20 mouse cellular contexts compared by ENCODE assay signal in genomic region chr13:102326003-102326402, GRCm38 (mm10).
DNase-seq lines count a peak whose midpoint lies in the region; ATAC-seq lines count a peak whose summit lies in the region.
"Had no signal": no experiment of that assay in that cellular context is flagged by ENCODE, and none has a peak within 500 bp of the region (broad histone marks: within the 10 kb centered on the region; RNA-seq: fewer than 3 reads in every experiment).

No protein-coding gene starts in this region.

- H3K27me3 ChIP-seq in liver, embryonic 11.5 days (replicated peaks; ENCODE audit: control insufficient read depth, insufficient read depth, low read length): no peaks in the 10 kb centered on the region
- H3K27me3 ChIP-seq in liver, embryonic 15.5 days: no peaks in the 10 kb centered on the region
- H3K27me3 ChIP-seq: embryonic facial prominence, embryonic 15.5 days; hindbrain, embryonic 12.5 days had no signal

- H3K9ac ChIP-seq in liver, embryonic 11.5 days (ENCODE audit: low read depth, low read length): no peak overlapping the region
- no peak overlapping the region for H3K9ac ChIP-seq in liver, embryonic 15.5 days
- H3K9ac ChIP-seq: embryonic facial prominence, embryonic 15.5 days; hindbrain, embryonic 12.5 days had no signal

- H3K36me3 ChIP-seq in liver, embryonic 11.5 days (ENCODE audit: control insufficient read depth, insufficient read depth, low read length): no peaks in the 10 kb centered on the region
- H3K36me3 ChIP-seq in liver, embryonic 15.5 days (replicated peaks): no peaks in the 10 kb centered on the region
- H3K36me3 ChIP-seq: embryonic facial prominence, embryonic 15.5 days; hindbrain, embryonic 12.5 days had no signal

- no peaks in the 10 kb centered on the region for H3K9me3 ChIP-seq in liver, embryonic 11.5 days (ENCODE audit: control insufficient read depth, low read length)
- no peaks in the 10 kb centered on the region for H3K9me3 ChIP-seq in liver, embryonic 15.5 days (replicated peaks)
- H3K9me3 ChIP-seq: embryonic facial prominence, embryonic 15.5 days; hindbrain, embryonic 12.5 days had no signal

- WGBS in liver, embryonic 11.5 days: 40% methylated on average over 2 of the region's 2 CpGs
- 26% methylated on average over 2 of the region's 2 CpGs for WGBS in liver, embryonic 15.5 days (ENCODE audit: insufficient replicate concordance)

- H3K4me3 ChIP-seq in liver, embryonic 11.5 days (ENCODE audit: low read depth, low read length): no peak overlapping the region
- H3K4me3 ChIP-seq in liver, embryonic 15.5 days (replicated peaks): no peak overlapping the region
- H3K4me3 ChIP-seq: embryonic facial prominence, embryonic 15.5 days; erythroblast, embryonic 14.5 days; gastrocnemius, adult 2 months; hindbrain, embryonic 12.5 days had no signal

- DNase-seq in liver, embryonic 11.5 days (ENCODE audit: low spot score): no peak
- no peak for DNase-seq in liver
- DNase-seq in layer of hippocampus, adult 11-12 months (ENCODE audit: low spot score): no peak
- no peak for DNase-seq in frontal cortex, postnatal 10 days (ENCODE audit: low spot score in 2 of 2)
- DNase-seq in right cerebral cortex, postnatal 36 days (ENCODE audit: low spot score in 2 of 2): no peak
- DNase-seq: adrenal gland, adult 8-10 months; embryo, embryonic 11 days; gastrocnemius, adult 2 months; gastrocnemius, postnatal 25 days; heart, postnatal 10 days; heart, postnatal 4 days had no signal

- peak; percentile 81 for ATAC-seq in liver, embryonic 11.5 days (replicated peaks; ENCODE audit: low FRiP score)
- 0 out of 2 replicates have a peak, but pooled peaks have one; percentile 49 for ATAC-seq in erythroid progenitor cell, adult 5-6 weeks (replicated peaks; ENCODE audit: low FRiP score, poor library complexity, severe bottlenecking)
- peak; percentile 85 for ATAC-seq in liver, embryonic 15.5 days (ENCODE audit: insufficient read depth)
- peak; percentile 87 for ATAC-seq in megakaryocyte-erythroid progenitor cell, adult 5-6 weeks (replicated peaks; ENCODE audit: low FRiP score, low TSS enrichment, poor library complexity, severe bottlenecking)
- ATAC-seq: forebrain, embryonic 16.5 days; hindbrain, embryonic 16.5 days; inflammation-experienced regulatory T-cells, adult 6 months had no signal

- no peaks in the 10 kb centered on the region for H3K4me1 ChIP-seq in liver, embryonic 11.5 days (replicated peaks; ENCODE audit: control insufficient read depth, insufficient read depth, low read length)
- H3K4me1 ChIP-seq in liver, embryonic 15.5 days (replicated peaks): peaks cover 13% of the 10 kb centered on the region
- H3K4me1 ChIP-seq: embryonic facial prominence, embryonic 15.5 days; hindbrain, embryonic 12.5 days had no signal

- H3K27ac ChIP-seq in liver, embryonic 11.5 days (ENCODE audit: low read depth, low read length): no peak overlapping the region
- H3K27ac ChIP-seq in liver, embryonic 15.5 days (replicated peaks): no peak overlapping the region
- H3K27ac ChIP-seq: embryonic facial prominence, embryonic 15.5 days; gastrocnemius, adult 2 months; hindbrain, embryonic 12.5 days had no signal

- H3K4me2 ChIP-seq in liver, embryonic 11.5 days: no peak overlapping the region
- H3K4me2 ChIP-seq in liver, embryonic 15.5 days: no peak overlapping the region
- H3K4me2 ChIP-seq: embryonic facial prominence, embryonic 15.5 days; hindbrain, embryonic 12.5 days had no signal
